Mouse (Mus musculus) C2C12 (cell line): ENCODE results near the gene Sept9.

Experiments
- CEBPB ChIP-seq: IDR thresholded peaks from one replicate; pipeline ENCODE4 v1.6.1; 2011; ENCODE audit warnings: low read depth, mild to moderate bottlenecking, control low read depth, moderate library complexity
- CTCF ChIP-seq: IDR thresholded peaks from one replicate; pipeline ENCODE4 v1.5.1; 2011; ENCODE audit not compliant: control insufficient read depth, insufficient read depth, insufficient read length
- MAX ChIP-seq: IDR thresholded peaks from one replicate; pipeline ENCODE4 v1.6.1; 2011; ENCODE audit warnings: mild to moderate bottlenecking, control low read depth
- MYOD1 ChIP-seq: IDR thresholded peaks from one replicate; pipeline ENCODE4 v1.6.1; 2011; ENCODE audit warnings: low read depth; ENCODE audit not compliant: control insufficient read depth, insufficient read length
- MYOG ChIP-seq: IDR thresholded peaks from one replicate; pipeline ENCODE4 v1.6.1; 2011; ENCODE audit not compliant: control insufficient read depth, insufficient read length; ENCODE audit errors: extremely low read depth
- USF1 ChIP-seq: IDR thresholded peaks from one replicate; pipeline ENCODE4 v1.6.1; 2011; ENCODE audit warnings: low read depth, mild to moderate bottlenecking, control low read depth, moderate library complexity

DNA sequence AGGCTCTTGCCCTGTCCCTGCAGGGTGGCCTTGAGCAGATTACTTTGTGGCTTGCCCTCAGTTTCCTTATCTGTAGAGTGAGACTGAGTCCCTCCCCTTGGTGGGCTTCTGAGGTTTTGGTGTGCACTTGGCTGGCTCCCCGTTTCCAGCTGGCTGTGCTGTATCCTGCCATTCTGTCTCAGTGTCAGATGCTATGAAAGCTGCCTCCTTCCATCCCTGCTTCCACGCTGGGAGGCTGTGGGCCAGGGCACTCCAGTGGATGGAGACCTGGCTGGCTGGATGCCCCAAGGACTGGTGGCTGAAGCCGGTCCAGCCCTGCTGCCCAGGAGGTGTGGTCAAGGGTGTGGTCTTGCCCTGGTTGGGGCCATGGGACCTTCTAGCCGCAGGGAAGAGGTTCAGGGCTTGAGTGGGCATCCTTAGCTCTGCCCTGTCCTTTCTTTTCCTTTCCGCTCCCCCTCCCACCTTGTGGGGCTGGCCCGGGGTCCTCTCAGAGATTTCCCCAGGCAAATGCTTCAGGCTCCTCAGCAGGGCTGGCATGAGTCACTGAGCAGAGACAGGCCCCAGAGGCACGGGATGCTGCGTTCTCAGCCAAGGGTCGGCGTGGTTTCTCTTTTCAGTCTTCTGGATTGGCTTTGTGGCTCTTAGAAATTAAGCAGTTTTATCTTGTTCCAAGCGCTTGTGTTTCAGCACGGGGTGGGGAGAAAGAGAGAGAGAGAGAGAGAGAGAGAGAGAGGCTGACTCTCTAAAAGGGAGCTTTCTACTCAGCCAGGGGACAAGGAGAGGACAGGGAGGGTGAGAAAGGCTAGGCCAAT, 35.8 kb downstream of the Sept9 start:
- TF ChIP-seq CTCF = no peak
- TF ChIP-seq MYOD1 = no peak
- no peak for TF ChIP-seq MYOG
- TF ChIP-seq USF1 = no peak
- no peak for TF ChIP-seq CEBPB
- TF ChIP-seq MAX = peak; percentile 14
